Mouse (Mus musculus) left cerebral cortex, adult 18-20 months (tissue): ENCODE measurements around the gene Tom1l1. TPM values are rescaled to one million over a fixed set of nuclear protein-coding genes. Genes with fewer than 3 reads are reported as not detected.

ENCODE experiments used
- DNase-seq, 2 experiments: peaks; one replicate each; pipeline ENCODE4 v3.0.0; 2021 to 2022; ENCODE audit warnings: low spot score in 2 of 2, mixed read lengths in 1 of 2
- total RNA-seq, 2 experiments: library from RNA; stranded (reverse); gene quantifications; 2 replicates each; pipeline ENCODE4 v1.2.3; 2021

Gene Tom1l1
- total RNA-seq, 2 experiments from 2014 or later, result 27.5 to 32.3 TPM

DNA sequence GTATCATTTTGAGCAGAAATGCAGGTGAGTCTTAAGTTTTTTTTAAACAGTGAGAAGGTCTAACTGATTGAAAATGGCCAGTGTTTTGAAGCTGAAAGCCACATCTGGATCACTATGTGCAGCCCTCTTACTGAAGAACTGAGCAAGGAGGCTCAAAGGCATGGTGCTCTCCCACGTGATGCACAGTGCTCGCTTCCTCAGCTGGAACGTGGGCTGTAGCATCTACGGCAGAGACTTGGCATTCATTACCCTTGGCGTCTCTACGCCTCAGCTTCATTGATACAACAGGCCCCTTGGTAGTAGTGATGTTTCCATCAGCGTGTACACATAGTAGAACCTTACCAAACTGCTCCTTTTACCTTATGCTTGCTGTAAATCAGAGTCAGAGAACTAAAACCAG lies 65.7 kb downstream of the Tom1l1 start:
- DNase-seq, result no peak

DNA sequence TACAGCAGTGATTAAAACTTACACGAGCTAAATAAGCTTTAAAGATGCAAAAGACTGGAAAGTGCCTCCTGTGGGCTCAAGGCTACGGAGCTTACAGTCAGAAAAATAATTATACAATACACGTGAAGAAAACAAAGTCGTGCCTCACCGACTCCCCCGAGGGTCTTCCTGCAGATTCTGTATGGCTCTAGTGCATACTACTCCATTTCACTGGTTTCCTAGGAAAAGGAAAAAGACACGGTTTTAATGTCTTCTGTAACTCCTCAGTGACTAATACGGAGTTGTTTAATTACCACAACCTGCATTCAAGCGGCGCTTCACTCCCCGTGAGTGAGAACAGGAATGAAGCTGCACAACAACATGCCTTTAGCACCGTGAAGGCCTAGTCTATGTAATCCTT lies 66.1 kb downstream of the Tom1l1 start:
- no peak for DNase-seq

DNA sequence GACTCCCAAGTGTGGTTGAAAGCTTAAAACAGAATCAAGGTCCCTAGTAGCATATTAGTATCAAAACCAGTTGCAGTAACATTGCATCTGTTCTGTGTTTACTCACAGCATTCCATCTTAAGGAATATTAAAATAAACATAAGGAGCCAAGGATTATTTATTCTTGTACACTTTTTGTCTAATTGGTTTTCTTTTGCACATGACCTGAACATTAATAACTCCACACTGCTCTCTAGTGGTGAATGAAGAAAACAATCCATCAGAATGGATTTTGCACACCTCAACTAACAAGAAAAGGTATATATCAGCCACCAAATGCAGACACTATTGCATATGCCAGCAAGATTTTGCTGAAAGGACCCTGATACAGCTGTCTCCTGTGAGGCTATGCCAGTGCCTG lies 71.7 kb downstream of the Tom1l1 start:
- no peak for DNase-seq

DNA sequence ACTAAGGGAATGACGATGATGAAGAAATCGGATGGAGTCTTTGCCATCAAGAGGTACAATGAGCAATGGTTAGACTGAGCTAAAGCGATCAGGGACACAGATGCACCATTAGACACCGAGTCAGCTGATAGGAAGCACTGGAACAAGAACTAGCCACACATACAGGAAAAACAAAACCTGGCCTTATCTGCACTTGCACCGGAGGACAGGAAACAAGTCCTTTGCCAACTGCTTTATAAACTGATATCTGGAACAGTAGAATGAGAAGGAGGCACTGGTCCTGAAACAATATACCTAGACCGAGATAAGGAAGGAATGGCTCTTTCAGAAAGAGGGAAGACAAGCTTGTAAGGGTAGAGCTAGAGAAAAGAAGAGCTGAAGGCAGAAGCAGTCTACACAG lies 73.4 kb downstream of the Tom1l1 start:
- no peak for DNase-seq

DNA sequence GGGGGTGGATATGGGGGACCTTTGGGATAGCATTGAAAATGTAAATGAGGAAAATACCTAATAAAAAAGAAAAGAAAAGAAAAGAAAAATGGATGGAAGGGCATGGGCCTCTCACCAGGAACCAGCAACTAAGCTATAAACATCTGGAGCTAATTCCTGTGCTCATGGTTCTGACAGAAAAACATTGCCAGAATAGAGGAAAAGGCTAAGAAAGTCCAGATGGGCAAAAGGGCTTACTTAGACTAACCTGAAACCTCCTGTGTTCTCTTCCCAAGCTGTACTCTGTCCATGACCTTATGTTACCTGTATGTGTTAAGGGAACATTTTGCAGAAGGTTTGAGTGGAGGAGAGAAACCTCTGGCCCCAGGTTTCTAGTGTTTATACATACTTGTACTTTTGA lies 76.0 kb downstream of the Tom1l1 start:
- no peak for DNase-seq

DNA sequence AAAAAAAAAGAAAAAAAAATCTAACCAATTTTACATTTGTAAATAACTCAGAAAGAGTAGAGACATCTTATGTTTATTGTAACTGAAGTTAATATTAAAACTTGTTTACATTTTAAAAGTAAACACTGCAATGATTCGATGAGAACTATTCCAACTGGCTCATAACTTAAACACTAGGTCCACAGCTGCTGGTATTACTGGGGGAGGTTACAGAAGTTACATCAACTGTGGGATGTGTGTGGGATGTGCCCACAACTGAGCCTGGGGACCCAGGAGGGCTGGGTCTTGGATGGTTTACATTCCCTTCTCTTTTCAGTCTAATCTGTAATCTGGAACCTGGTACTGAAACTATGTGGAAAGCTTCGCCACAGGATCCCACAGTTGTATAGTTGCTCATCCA lies 85.1 kb downstream of the Tom1l1 start:
- no peak for DNase-seq

DNA sequence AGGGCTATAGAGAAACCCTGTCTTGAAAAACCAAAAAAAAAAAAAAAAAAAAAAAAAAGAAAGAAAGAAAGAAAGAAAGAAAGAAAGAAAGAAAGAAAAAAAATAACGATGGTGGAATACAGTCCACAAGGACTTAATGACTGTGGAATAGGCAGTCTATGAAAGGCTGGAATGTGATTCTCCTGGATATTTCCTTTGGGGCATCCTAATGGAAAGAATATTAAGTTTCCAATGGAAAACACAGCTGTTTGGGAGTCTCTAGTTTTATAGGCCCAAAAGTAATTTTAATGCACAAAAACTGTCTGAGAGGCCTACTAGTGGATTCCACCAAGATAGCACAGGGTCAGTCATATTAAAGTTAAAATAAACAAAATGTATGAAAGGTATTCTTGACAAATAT lies 92.3 kb downstream of the Tom1l1 start:
- no peak for DNase-seq

Other genes starting within 250 kb of the Tom1l1 start
- 10 to 100 TPM; 10.6 to 11.4 TPM for gene Stxbp4, start 50.3 kb downstream of the Tom1l1 start, total RNA-seq
- gene Cox11, start 50.2 kb downstream of the Tom1l1 start, total RNA-seq, result 10 to 100 TPM; 26.4 to 30.5 TPM